ENCODE assay signal across 9 mouse cellular contexts in the genomic region with DNA sequence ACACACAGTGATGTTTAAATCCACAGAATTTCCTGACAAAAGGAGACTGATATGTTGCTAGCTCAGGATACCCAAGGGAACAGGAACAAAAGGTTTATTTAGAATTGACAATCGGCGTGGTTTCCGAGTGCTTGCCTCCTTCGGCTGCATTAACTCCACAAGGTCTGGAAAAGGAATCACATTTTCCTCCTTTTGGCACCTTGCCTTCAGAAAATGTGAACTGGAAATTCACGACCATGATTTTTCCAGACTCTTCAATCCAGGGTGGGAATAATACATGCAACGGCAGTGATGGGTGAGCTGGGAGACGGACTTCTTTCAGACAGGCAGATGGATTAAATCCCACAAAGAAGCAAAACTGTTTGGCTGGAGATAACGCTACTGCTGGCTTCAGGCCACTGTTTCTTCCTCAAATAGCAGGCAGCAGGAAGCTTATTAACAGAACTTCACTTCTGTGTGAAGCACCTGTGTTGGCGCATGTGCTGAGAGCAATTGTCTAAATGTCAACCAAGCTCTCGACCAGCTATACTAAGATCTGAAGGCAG. TPM values are rescaled to one million over a fixed set of nuclear protein-coding genes. Genes with fewer than 3 reads are reported as not detected.
DNase-seq lines count a peak whose midpoint lies in the region; ATAC-seq and TF ChIP-seq lines count a peak whose summit lies in the region.
"Had no signal": no experiment of that assay in that cellular context is flagged by ENCODE, and none has a peak within 500 bp of the region (broad histone marks: within the 10 kb centered on the region; RNA-seq: fewer than 3 reads in every experiment).

No protein-coding gene starts in this region.

- TF ChIP-seq EP300 in stomach, postnatal 0 days (optimal IDR thresholded peaks at IDR 0.05): no peak

- no peak for TF ChIP-seq POLR2A in kidney, adult 2 months (IDR thresholded peaks at IDR 0.05; ENCODE audit: low read depth, low read length)

- peak overlapping the region; percentile 45 for H3K4me2 ChIP-seq in heart, embryonic 15.5 days
- peak overlapping the region; percentile 7; the same call in 1 of the 2 replicates for H3K4me2 ChIP-seq in limb, embryonic 15.5 days
- H3K4me2 ChIP-seq in stomach, postnatal 0 days (replicated peaks; ENCODE audit: low read depth): peak overlapping the region; percentile 26; the same call in 1 of the 2 replicates

- peak; percentile 60 for ATAC-seq in common myeloid progenitor, adult 5-6 weeks (replicated peaks; ENCODE audit: low read depth, poor library complexity, severe bottlenecking)
- no peak for ATAC-seq in heart, embryonic 15.5 days (replicated peaks; ENCODE audit: insufficient number of reproducible peaks, insufficient read depth, low FRiP score, low read depth)
- no peak for ATAC-seq in limb, embryonic 15.5 days (ENCODE audit: insufficient number of reproducible peaks, low FRiP score, low TSS enrichment, low read depth)
- no peak for ATAC-seq in stomach, postnatal 0 days (ENCODE audit: low FRiP score, low TSS enrichment)

- H3K36me3 ChIP-seq in kidney, adult 2 months (ENCODE audit: control insufficient read depth, insufficient read depth, low read length): no peaks in the 10 kb centered on the region
- H3K36me3 ChIP-seq in heart, embryonic 15.5 days: no peaks in the 10 kb centered on the region
- no peaks in the 10 kb centered on the region for H3K36me3 ChIP-seq in limb, embryonic 15.5 days
- H3K36me3 ChIP-seq in stomach, postnatal 0 days (ENCODE audit: control insufficient read depth, insufficient read depth, low read length): no peaks in the 10 kb centered on the region

- WGBS in kidney, adult 2 months: 49% methylated on average over 10 of the region's 10 CpGs
- 33% methylated on average over 10 of the region's 10 CpGs for WGBS in heart, embryonic 15.5 days
- 39% methylated on average over 10 of the region's 10 CpGs for WGBS in limb, embryonic 15.5 days
- 8% methylated on average over 10 of the region's 10 CpGs for WGBS in stomach, postnatal 0 days

- no peaks in the 10 kb centered on the region for H3K9me3 ChIP-seq in heart, embryonic 15.5 days (replicated peaks)
- no peaks in the 10 kb centered on the region for H3K9me3 ChIP-seq in limb, embryonic 15.5 days
- no peaks in the 10 kb centered on the region for H3K9me3 ChIP-seq in stomach, postnatal 0 days (ENCODE audit: control insufficient read depth, low read length)

- no peaks in the 10 kb centered on the region for H3K27me3 ChIP-seq in kidney, adult 2 months (replicated peaks; ENCODE audit: control insufficient read depth, insufficient read depth, low read length)
- no peaks in the 10 kb centered on the region for H3K27me3 ChIP-seq in heart, embryonic 15.5 days
- no peaks in the 10 kb centered on the region for H3K27me3 ChIP-seq in limb, embryonic 15.5 days
- no peaks in the 10 kb centered on the region for H3K27me3 ChIP-seq in stomach, postnatal 0 days (ENCODE audit: control insufficient read depth, insufficient read depth, low read length)
- H3K27me3 ChIP-seq: CH12.LX had no signal

- no peak for TF ChIP-seq CTCF in kidney, adult 2 months (conservative IDR thresholded peaks at IDR 0.05; ENCODE audit: insufficient read depth, insufficient read length, low read depth, low read length)
- TF ChIP-seq CTCF in stomach, postnatal 0 days (IDR thresholded peaks at IDR 0.05; ENCODE audit: low read depth): no peak

- H3K9ac ChIP-seq in heart, embryonic 15.5 days: no peak overlapping the region
- H3K9ac ChIP-seq in limb, embryonic 15.5 days: no peak overlapping the region
- no peak overlapping the region for H3K9ac ChIP-seq in stomach, postnatal 0 days (ENCODE audit: low read length)

- H3K27ac ChIP-seq in kidney, adult 2 months (ENCODE audit: insufficient read depth, low read depth, low read length): no peak overlapping the region
- no peak overlapping the region for H3K27ac ChIP-seq in heart, embryonic 15.5 days
- H3K27ac ChIP-seq in limb, embryonic 15.5 days: no peak overlapping the region
- H3K27ac ChIP-seq in stomach, postnatal 0 days (replicated peaks): no peak overlapping the region

- H3K4me3 ChIP-seq in kidney, adult 2 months (ENCODE audit: insufficient read depth, low read depth, low read length): no peak overlapping the region
- H3K4me3 ChIP-seq in heart, embryonic 15.5 days: no peak overlapping the region
- H3K4me3 ChIP-seq in limb, embryonic 15.5 days: no peak overlapping the region
- no peak overlapping the region for H3K4me3 ChIP-seq in stomach, postnatal 0 days (ENCODE audit: low read depth, low read length)

- peak; percentile 32 for DNase-seq in kidney, postnatal 10 days
- DNase-seq in kidney, adult 2 months: no peak
- DNase-seq in stomach, postnatal 0 days (ENCODE audit: low spot score): no peak
- DNase-seq in gastrocnemius, adult 18-20 months (ENCODE audit: low spot score): no peak
- no peak for DNase-seq in thymus, postnatal 14 days

- no peaks in the 10 kb centered on the region for H3K4me1 ChIP-seq in kidney, adult 2 months (ENCODE audit: control insufficient read depth, insufficient read depth, low read length)
- peaks cover 11% of the 10 kb centered on the region; the same call in 1 of the 2 replicates for H3K4me1 ChIP-seq in heart, embryonic 15.5 days (replicated peaks)
- no peaks in the 10 kb centered on the region for H3K4me1 ChIP-seq in limb, embryonic 15.5 days
- H3K4me1 ChIP-seq in stomach, postnatal 0 days (replicated peaks; ENCODE audit: control insufficient read depth, insufficient read depth): no peaks in the 10 kb centered on the region

RNA-seq across cellular contexts. Expression of a gene that starts 13.9 kb away (rescaled TPM):
- polyA plus RNA-seq in kidney, adult 2 months (2012; rRNA removed): 0.13 and 0.14 TPM in 2 replicates
- total RNA-seq in common myeloid progenitor, adult 5-6 weeks (2017): 0.23 and 0.24 TPM in 2 replicates
- polyA plus RNA-seq in heart, embryonic 15.5 days (2015; fragmentation: Nextera tagmentation; extraction: Ambion mirVana): 0.19 and 0.34 TPM in 2 replicates
- polyA plus RNA-seq in limb, embryonic 15.5 days (2015; fragmentation: Nextera tagmentation; extraction: Ambion mirVana): 0.33 and 0.37 TPM in 2 replicates
- polyA plus RNA-seq in stomach, postnatal 0 days (2015; fragmentation: Nextera tagmentation; extraction: Ambion mirVana): 1.2 and 1.4 TPM in 2 replicates
- under 1 TPM; 0.21 to 0.24 TPM for total RNA-seq in gastrocnemius, adult 18-20 months (2021)
- total RNA-seq: CH12.LX had no signal

RNA-seq across cellular contexts. Expression of a gene that starts 30.6 kb away (rescaled TPM):
- 3.3 and 3.8 TPM in 2 replicates for polyA plus RNA-seq in kidney, adult 2 months (2012; rRNA removed)
- 42.9 and 46.8 TPM in 2 replicates for total RNA-seq in common myeloid progenitor, adult 5-6 weeks (2017)
- polyA plus RNA-seq in heart, embryonic 15.5 days (2015; fragmentation: Nextera tagmentation; extraction: Ambion mirVana): 15.6 and 17.0 TPM in 2 replicates
- polyA plus RNA-seq in limb, embryonic 15.5 days (2015; fragmentation: Nextera tagmentation; extraction: Ambion mirVana): 22.3 and 23.9 TPM in 2 replicates
- polyA plus RNA-seq in stomach, postnatal 0 days (2015; fragmentation: Nextera tagmentation; extraction: Ambion mirVana): 11.9 and 12.7 TPM in 2 replicates
- total RNA-seq in gastrocnemius, adult 18-20 months (2021): 10 to 100 TPM; 16.6 to 17.0 TPM
